Mouse (Mus musculus): ENCODE measurements around the gene Gm5741. TPM values are rescaled to one million over a fixed set of nuclear protein-coding genes. Genes with fewer than 3 reads are reported as not detected.

Gm5741 gene
- total RNA-seq, 1 experiment from 2014 or later = not detected

DNA sequence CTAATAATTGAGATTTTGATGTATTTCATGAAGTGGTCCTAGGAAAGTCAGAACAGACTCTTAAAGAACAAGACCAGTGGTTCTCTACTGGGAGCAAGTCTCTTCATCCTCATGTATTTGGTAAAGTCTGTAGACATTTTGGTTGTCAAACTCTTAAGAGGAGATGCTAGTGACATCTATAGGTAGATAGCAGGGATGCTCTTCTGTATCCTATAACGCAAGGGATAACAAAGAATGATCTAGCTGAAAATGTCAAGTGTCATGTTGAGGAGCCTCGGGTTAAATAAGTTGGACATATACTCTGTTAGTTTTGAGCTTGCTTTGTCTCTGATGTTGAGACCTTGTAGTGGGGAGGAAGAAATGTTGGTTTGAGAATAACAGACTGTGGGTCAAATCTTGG, 39.9 kb downstream of the Gm5741 start:
- DNase-seq = no peak

- DNase-seq = no peak
Observed at GRCm38 (mm10) chr8:85027516-85027855, 40.3 kb downstream of the Gm5741 start.

DNA sequence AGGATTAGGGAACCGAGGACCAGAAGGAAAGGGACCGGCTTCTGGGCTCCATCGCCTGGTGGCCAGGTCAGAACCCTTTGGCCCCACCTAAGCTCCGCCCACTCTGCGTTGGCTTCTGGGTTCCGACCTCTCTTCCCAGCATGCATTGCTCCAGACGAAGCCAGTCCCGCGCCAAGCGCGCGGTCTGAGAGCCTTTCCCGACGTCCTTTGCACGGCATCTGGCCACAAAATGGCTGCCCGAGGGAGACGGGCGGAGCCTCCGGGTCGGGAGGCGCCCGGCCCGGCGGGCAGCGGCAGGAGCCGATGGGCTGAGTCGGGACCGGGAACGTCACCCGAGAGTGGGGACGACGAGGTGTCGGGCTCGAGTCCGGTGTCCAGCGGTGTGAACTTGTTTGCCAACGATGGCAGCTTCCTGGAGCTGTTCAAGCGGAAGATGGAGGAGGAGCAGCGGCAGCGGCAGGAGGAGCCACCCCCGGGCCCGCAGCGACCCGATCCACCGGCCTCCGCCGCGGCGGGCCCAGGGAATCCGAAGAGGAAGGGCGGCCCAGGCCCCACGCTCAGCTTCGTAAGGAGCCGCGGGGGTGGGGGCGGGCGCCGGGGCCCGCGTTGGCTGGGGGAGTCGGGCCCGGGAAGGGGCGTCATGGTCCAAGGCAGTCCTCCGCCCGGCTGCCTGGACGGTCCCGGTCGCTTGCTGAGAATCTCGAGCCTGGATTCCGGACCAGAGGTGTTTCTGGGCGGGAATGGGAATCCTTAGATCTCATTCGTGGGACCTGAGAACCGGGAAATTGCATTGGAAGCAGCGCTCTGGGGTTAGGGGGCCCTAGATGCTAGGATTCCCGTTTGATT, 40.9 kb downstream of the Gm5741 start, which contains the start of gene Trir:
Trir (plus strand) TSS at position 154 of the 846 bp plus-strand sequence.
- peak; percentile 98 for DNase-seq

GRCm38 (mm10) chr8:85025098-85025932, 42.5 kb downstream of the Gm5741 start, which contains the start of gene Asna1:
Gene Asna1 (minus strand): TSS chr8:85025281.
- peak; percentile 90 for DNase-seq

DNA sequence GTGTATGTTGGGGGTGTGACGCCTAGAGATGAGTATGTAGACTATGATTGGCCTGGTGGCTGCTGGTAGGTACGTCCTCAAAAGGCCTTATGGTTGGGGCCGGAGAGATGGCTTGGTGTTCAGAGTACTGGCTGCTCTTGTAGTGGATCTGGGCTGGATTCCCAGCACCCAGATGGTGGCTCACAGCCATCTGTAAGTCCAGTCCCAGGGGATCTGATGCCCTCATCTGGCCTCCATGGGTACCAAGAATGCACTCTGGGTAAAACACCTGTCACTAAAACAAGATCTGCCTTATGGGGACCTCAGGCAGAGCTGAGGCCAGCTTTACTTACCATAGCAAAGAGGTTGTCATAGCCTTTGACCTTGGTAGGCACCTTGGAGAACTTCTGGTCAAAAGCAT, 43.9 kb downstream of the Gm5741 start:
- no peak for DNase-seq

GRCm38 (mm10) chr8:85021514-85022055, 46.2 kb downstream of the Gm5741 start:
- no peak for DNase-seq

Small RNA genes lying within 50 kb of the gene (microRNA-seq; reads per million reads assigned to microRNA genes)
- gene Gm23388 (0.38 to 0.43 reads per million in 2 experiments), gene Mir7070 (0 to 1.3 reads per million in 2 experiments)

Other genes with a start within 250 kb of the Gm5741 start
- gene Dand5, start 245.2 kb downstream of the Gm5741 start, total RNA-seq (2021) = 7.1 and 7.4 TPM in 2 replicates
- 44.4 and 45.7 TPM in 2 replicates for gene Gadd45gip1, start 236.5 kb downstream of the Gm5741 start, total RNA-seq (2021)
- gene Rad23a, start 227.3 kb downstream of the Gm5741 start, total RNA-seq (2021) = 108 TPM in 2 replicates
- 521 and 554 TPM in 2 replicates for gene Calr, start 221.0 kb downstream of the Gm5741 start, total RNA-seq (2021)
- gene Farsa, start 211.0 kb downstream of the Gm5741 start, total RNA-seq (2021) = 55.2 and 63.4 TPM in 2 replicates
- 17.4 and 17.6 TPM in 2 replicates for gene Syce2, start 195.9 kb downstream of the Gm5741 start, total RNA-seq (2021)
- 55.4 and 84.8 TPM in 2 replicates for gene Gcdh, start 174.1 kb downstream of the Gm5741 start, total RNA-seq (2021)
- 0.56 and 5.1 TPM in 2 replicates for gene Klf1, start 166.1 kb downstream of the Gm5741 start, total RNA-seq (2021)
- gene Dnase2a, start 159.4 kb downstream of the Gm5741 start, total RNA-seq (2021) = 8.3 and 11.0 TPM in 2 replicates
- 1.2 and 3.1 TPM in 2 replicates for gene Mast1, start 130.6 kb downstream of the Gm5741 start, total RNA-seq (2021)
- not detected in 2 replicates for gene Rtbdn, start 121.0 kb downstream of the Gm5741 start, total RNA-seq (2021)
- 2.1 TPM in 1 of 2 replicates, not detected in the other for gene Gm49661, start 98.5 kb downstream of the Gm5741 start, total RNA-seq (2021)
- gene Prdx2, start 98.4 kb downstream of the Gm5741 start, total RNA-seq (2021) = 532 and 572 TPM in 2 replicates
- gene Rnaseh2a, start 98.2 kb downstream of the Gm5741 start, total RNA-seq (2021) = 88.3 and 96.4 TPM in 2 replicates
- gene Junb, start 89.3 kb downstream of the Gm5741 start, total RNA-seq (2021) = 58.3 and 211 TPM in 2 replicates
- 5.8 and 6.9 TPM in 2 replicates for gene Hook2, start 77.4 kb downstream of the Gm5741 start, total RNA-seq (2021)
- not detected in 2 replicates for gene Best2, start 53.5 kb downstream of the Gm5741 start, total RNA-seq (2021)
- gene Asna1, start 42.7 kb downstream of the Gm5741 start, total RNA-seq (2021) = 91.4 and 94.7 TPM in 2 replicates
- gene Trir, start 41.2 kb downstream of the Gm5741 start, total RNA-seq (2021) = 154 and 161 TPM in 2 replicates
- gene Tnpo2, start 31.1 kb downstream of the Gm5741 start, total RNA-seq (2021) = 65.9 and 67.8 TPM in 2 replicates
- 18.0 and 18.4 TPM in 2 replicates for gene Fbxw9, start 7.9 kb downstream of the Gm5741 start, total RNA-seq (2021)
- gene Dhps, start 3.8 kb upstream of the Gm5741 start, total RNA-seq (2021) = 28.7 and 40.6 TPM in 2 replicates
- 68.3 and 70.3 TPM in 2 replicates for gene Wdr83os, start 12.8 kb upstream of the Gm5741 start, total RNA-seq (2021)
- 30.0 and 30.9 TPM in 2 replicates for gene Wdr83, start 13.3 kb upstream of the Gm5741 start, total RNA-seq (2021)
- 49.8 and 56.3 TPM in 2 replicates for gene Man2b1, start 15.3 kb upstream of the Gm5741 start, total RNA-seq (2021)
- 2.0 and 2.8 TPM in 2 replicates for gene Zfp791, start 55.1 kb upstream of the Gm5741 start, total RNA-seq (2021)
- gene Cks1brt, start 83.9 kb upstream of the Gm5741 start, total RNA-seq (2021) = not detected in 2 replicates
- not detected in 2 replicates for gene Olfr371, start 158.0 kb upstream of the Gm5741 start, total RNA-seq (2021)
- 26.5 and 29.3 TPM in 2 replicates for gene Orc6, start 231.7 kb upstream of the Gm5741 start, total RNA-seq (2021)
- 83.8 and 84.2 TPM in 2 replicates for gene Vps35, start 231.8 kb upstream of the Gm5741 start, total RNA-seq (2021)